Mouse (Mus musculus) kidney, adult 10 weeks (tissue): ENCODE data around the gene Ctnnbip1. TPM values are rescaled to one million over a fixed set of nuclear protein-coding genes. Genes with fewer than 3 reads are reported as not detected.

Experiments
- polyA plus RNA-seq: library from polyadenylated mRNA; stranded (reverse); fragments of 350-450 nt; fragmentation: Illumina TruSeq; extraction: RNeasy Lipid Tissue Mini Kit (QIAGEN cat#74804); gene quantifications from one replicate; pipeline ENCODE4 v1.2.3, GENCODE M21; 2014; ENCODE audit warnings: low read depth, low replicate concordance

Ctnnbip1 gene
- polyA plus RNA-seq, result 7.8 TPM

DNA sequence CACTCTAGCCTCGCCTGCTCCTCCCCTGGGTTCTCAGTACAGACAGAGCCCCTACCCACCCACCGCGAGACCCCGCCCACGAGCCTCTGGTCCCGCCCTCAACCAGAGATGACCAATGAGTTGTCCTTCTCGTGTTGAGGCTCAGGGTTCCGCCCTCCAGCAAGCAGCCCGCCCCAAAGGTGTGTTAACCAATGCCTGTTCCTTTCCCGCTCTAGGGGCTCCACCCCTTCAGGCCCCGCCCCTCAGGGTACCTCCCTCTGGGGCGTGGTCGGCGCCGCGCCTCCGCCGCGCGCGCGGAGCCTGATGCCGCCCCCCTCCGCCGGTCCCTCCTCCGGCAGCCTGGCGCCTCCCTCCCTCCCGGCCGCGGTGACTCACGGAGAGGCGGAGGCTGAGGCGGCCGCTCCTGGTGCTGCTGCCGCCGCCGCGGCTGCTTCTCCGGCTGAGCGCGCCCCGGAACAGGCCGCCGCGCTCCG lies at the start of gene Ctnnbip1:
Gene Ctnnbip1 (plus strand): TSS at position 369 of the 473 bp plus-strand sequence.

DNA sequence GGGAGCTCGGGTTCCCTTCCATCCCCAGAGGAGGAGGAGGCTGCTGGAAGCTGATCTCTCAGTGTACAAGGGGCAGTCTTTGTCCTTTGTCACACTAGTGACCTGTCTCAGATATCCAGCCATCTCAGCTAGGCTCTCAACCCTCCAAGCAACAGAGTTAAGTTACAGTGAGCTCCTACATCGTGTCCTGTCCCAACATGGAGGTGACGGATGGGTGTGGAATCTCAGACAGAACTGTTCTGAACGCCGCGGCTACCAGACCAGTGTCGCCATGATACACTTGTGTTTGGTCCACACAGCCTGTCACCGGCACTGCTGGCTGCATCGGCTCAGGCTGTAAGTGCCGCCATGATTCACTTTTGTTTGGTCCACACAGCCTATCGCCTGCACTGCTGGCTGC lies 41.0 kb upstream of the Ctnnbip1 start, which contains the start of gene Tmem274:
Gene Tmem274 (plus strand): TSS at position 301 of the 400 bp plus-strand sequence.

DNA sequence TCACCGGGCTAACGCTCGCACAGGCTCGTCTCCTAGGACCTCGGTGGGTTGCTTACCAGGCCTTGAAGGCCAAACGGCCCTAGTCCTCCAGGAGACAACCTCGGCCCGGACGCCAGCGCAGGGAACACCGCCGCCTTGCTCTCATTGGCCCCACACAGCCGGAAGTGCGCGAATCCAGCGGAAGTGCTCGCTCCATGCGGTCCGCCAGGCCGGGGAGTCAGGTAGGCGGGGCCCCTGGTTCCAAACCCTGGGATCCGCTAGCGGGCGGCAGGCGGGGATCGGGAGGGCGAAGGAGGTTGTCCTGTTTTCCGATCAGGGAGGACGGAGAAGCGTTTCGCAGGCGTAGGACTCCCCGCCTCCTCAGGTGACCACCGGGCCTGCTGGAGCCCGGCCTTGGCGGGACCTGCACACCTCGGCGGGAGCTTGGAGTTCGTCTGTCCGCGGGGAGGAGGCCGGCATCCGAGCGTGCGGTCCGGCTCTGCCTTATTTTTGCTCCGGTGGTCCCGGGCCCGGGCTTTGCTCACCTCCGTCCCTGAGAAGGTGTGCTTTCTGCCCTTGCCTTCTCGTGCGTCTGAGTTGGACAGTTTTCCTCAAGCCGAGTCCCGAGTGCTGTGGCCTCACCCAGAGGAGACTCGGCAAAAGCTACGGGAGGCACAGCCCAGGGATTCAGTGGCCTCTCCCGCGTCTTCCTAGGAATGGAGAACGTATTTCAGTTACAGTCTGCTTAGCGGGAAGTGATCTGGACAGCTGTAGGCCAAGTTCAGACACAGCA lies 32.8 kb upstream of the Ctnnbip1 start, which contains the start of the genes Nmnat1 and Lzic:
Gene Nmnat1 (minus strand): TSS at position 150 of the 772 bp plus-strand sequence.
Gene Lzic (plus strand): TSS at position 177 of the 772 bp plus-strand sequence.

DNA sequence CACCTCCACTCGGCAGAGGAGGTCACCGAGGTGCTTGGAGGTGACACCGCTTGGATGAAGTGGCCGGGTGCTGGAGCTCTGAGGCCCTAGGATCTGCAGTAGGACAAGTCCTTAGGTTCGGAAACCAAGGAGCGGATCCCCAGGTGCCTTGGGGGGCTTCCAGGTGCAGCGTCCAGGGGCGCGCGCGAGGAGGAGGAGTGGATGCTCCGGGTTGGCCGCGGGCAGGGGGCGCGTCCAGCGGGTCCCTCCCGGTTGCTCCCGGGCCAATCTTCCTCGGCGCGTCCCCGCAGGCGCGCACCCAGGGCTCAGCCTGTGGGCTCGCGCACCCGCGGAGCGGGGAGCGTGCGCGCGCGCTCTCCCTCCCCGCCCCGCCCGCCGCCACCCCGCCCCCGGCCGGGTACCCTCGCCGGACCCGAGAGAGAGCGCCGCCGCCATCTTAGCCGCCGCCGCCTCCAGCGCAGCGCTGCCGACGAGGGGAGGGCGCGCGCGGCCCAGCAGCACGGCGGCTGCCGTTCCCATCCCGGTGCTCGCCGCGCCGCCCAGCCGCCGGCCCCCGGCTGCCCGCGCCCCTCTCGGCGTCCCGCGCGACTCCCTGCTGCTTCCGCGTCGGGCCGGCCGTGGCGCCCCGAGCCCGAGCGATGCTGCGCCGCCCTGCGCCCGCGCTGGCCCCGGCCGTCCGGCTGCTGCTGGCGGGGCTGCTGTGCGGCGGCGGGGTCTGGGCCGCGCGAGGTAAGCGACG lies 68.2 kb downstream of the Ctnnbip1 start, which contains the start of gene Clstn1:
Gene Clstn1 (plus strand): TSS at position 425 of the 739 bp plus-strand sequence.

Other genes with a start within 250 kb of the Ctnnbip1 start
- gene Kif1b, start 210.5 kb upstream of the Ctnnbip1 start, polyA plus RNA-seq, result 47.3 TPM
- 20.5 TPM for gene Ube4b, start 91.5 kb upstream of the Ctnnbip1 start, polyA plus RNA-seq
- not detected for gene Rbp7, start 63.3 kb upstream of the Ctnnbip1 start, polyA plus RNA-seq
- gene Tmem274, start 40.9 kb upstream of the Ctnnbip1 start, polyA plus RNA-seq, result not detected
- 5.3 TPM for gene Nmnat1, start 33.0 kb upstream of the Ctnnbip1 start, polyA plus RNA-seq
- 13.5 TPM for gene Lzic, start 33.0 kb upstream of the Ctnnbip1 start, polyA plus RNA-seq
- gene Clstn1, start 68.2 kb downstream of the Ctnnbip1 start, polyA plus RNA-seq, result 9.2 TPM
- 0.08 TPM for gene Pik3cd, start 184.3 kb downstream of the Ctnnbip1 start, polyA plus RNA-seq
- 1.1 TPM for gene Tmem201, start 219.8 kb downstream of the Ctnnbip1 start, polyA plus RNA-seq